14 mouse cellular contexts compared by ENCODE assay signal in the genomic region with DNA sequence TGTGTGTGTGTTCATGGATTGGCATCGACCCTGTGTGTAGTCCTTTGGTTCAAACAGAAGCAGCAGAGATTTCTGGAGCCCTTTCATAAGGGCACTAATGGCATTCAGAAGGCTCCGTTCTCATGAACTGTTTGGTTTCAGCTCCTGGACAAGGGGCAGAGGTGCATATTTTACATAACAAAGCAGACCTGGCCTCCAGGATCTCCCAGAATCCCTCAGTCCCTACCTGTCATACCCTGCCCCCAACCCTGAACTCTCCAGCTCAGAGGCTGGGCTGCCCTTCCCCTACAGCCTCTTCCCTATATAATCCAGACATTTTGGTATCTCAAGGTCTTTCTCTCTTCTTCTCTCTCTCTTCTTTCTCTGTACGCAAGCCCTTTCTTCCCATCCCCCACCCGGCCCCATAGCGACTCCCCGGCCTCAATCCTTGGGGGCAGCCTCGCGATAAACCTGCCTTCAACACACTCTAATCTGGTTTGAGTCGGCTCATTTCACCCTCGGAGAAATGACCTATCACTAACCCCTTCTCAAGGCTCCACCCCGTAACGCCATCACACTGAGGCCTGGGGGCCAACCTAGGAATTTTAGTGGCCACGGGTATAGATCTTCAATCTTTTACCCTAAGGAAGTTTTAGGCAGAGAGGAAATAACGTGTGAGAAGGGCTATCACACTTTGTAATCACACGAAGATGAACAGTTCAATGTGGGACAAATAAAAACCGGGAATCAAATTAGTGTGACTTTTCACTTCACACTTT. TPM values are rescaled to one million over a fixed set of nuclear protein-coding genes. Genes with fewer than 3 reads are reported as not detected.
A peak's percentile ranks its signal among the peaks of the same experiment; 100 is the strongest.
DNase-seq lines count a peak whose midpoint lies in the region; ATAC-seq and TF ChIP-seq lines count a peak whose summit lies in the region.
"Had no signal": no experiment of that assay in that cellular context is flagged by ENCODE, and none has a peak within 500 bp of the region (broad histone marks: within the 10 kb centered on the region; RNA-seq: fewer than 3 reads in every experiment).

No protein-coding gene starts in this region.

- ATAC-seq in intestine, postnatal 0 days: no peak
- no peak for ATAC-seq in intestine, embryonic 15.5 days
- ATAC-seq in liver, embryonic 13.5 days (ENCODE audit: low read depth): no peak
- no peak for ATAC-seq in inflammation-experienced regulatory T-cells, adult 6 months

- DNase-seq in embryo, embryonic 10 days (ENCODE audit: low spot score): peak; percentile 38
- no peak for DNase-seq in embryo, embryonic 9.5 days (ENCODE audit: extremely low spot score)
- DNase-seq in ES-E14 (ENCODE audit: low read depth, low spot score): peak; percentile 80
- no peak for DNase-seq in liver, embryonic 13.5 days
- no peak for DNase-seq in T-cell, adult 2 months (ENCODE audit: low spot score)
- DNase-seq: adrenal gland, postnatal 36 days; kidney, adult 18-20 months; lung, adult 18-20 months; thymus, adult 18-20 months had no signal

- TF ChIP-seq CTCF in intestine, postnatal 0 days (IDR thresholded peaks at IDR 0.05; ENCODE audit: low read depth): no peak

- H3K36me3 ChIP-seq in intestine, postnatal 0 days (ENCODE audit: control insufficient read depth, insufficient read depth): no peaks in the 10 kb centered on the region
- no peaks in the 10 kb centered on the region for H3K36me3 ChIP-seq in intestine, embryonic 15.5 days
- H3K36me3 ChIP-seq in ES-E14 (ENCODE audit: control insufficient read depth, insufficient read depth, low read length, poor library complexity, severe bottlenecking): no peaks in the 10 kb centered on the region
- H3K36me3 ChIP-seq in liver, embryonic 13.5 days: no peaks in the 10 kb centered on the region
- H3K36me3 ChIP-seq: hindbrain, embryonic 12.5 days had no signal

- in situ Hi-C loops in ES-E14 (cut with MboI; ENCODE audit: low sequenced_read_pairs in 2 of 2, unreplicated experiment in 2 of 2): no loop called here

- H3K4me2 ChIP-seq in intestine, postnatal 0 days (replicated peaks; ENCODE audit: low read depth): 0 out of 2 replicates have a peak overlapping the region, but pooled peaks have one; percentile 6
- H3K4me2 ChIP-seq in intestine, embryonic 15.5 days (replicated peaks): no peak overlapping the region
- peak overlapping the region; percentile 2; the same call in 1 of the 2 replicates for H3K4me2 ChIP-seq in liver, embryonic 13.5 days
- H3K4me2 ChIP-seq: hindbrain, embryonic 12.5 days had no signal

- H3K9me3 ChIP-seq in intestine, postnatal 0 days (ENCODE audit: control insufficient read depth): no peaks in the 10 kb centered on the region
- H3K9me3 ChIP-seq in intestine, embryonic 15.5 days: no peaks in the 10 kb centered on the region
- H3K9me3 ChIP-seq in ES-E14 (ENCODE audit: control insufficient read depth, insufficient read depth, low read depth, low read length): no peaks in the 10 kb centered on the region
- no peaks in the 10 kb centered on the region for H3K9me3 ChIP-seq in liver, embryonic 13.5 days (replicated peaks)
- H3K9me3 ChIP-seq: hindbrain, embryonic 12.5 days had no signal

- no peak overlapping the region for H3K27ac ChIP-seq in intestine, postnatal 0 days (ENCODE audit: low read depth, low read length)
- H3K27ac ChIP-seq in intestine, embryonic 15.5 days: no peak overlapping the region
- peak overlapping the region; percentile 99 for H3K27ac ChIP-seq in ES-E14 (ENCODE audit: insufficient read depth, low read depth, low read length, poor library complexity, severe bottlenecking)
- 0 out of 2 replicates have a peak overlapping the region, but pooled peaks have one; percentile 22 for H3K27ac ChIP-seq in liver, embryonic 13.5 days
- H3K27ac ChIP-seq: hindbrain, embryonic 12.5 days had no signal

- no peak overlapping the region for H3K4me3 ChIP-seq in intestine, postnatal 0 days (ENCODE audit: low read depth, low read length)
- no peak overlapping the region for H3K4me3 ChIP-seq in intestine, embryonic 15.5 days (replicated peaks)
- H3K4me3 ChIP-seq in ES-E14 (ENCODE audit: insufficient read depth in 1 of 2, low read depth in 1 of 2, low read length in 2 of 2, poor library complexity in 1 of 2, severe bottlenecking in 1 of 2): peak overlapping the region; percentile 41 to 49
- no peak overlapping the region for H3K4me3 ChIP-seq in liver, embryonic 13.5 days (replicated peaks)
- H3K4me3 ChIP-seq: hindbrain, embryonic 12.5 days; megakaryocyte, embryonic 14.5 days had no signal

- H3K9ac ChIP-seq in intestine, postnatal 0 days (ENCODE audit: low read depth, low read length): no peak overlapping the region
- H3K9ac ChIP-seq in intestine, embryonic 15.5 days: no peak overlapping the region
- H3K9ac ChIP-seq in ES-E14 (ENCODE audit: insufficient read depth, low read depth, low read length, poor library complexity, severe bottlenecking): peak overlapping the region; percentile 79
- H3K9ac ChIP-seq in liver, embryonic 13.5 days: no peak overlapping the region
- H3K9ac ChIP-seq: hindbrain, embryonic 12.5 days had no signal

- 39% methylated on average over 16 of the region's 16 CpGs for WGBS in intestine, postnatal 0 days
- WGBS in intestine, embryonic 15.5 days: 32% methylated on average over 16 of the region's 16 CpGs
- 24% methylated on average over 16 of the region's 16 CpGs for WGBS in liver, embryonic 13.5 days (ENCODE audit: insufficient replicate concordance)

- H3K27me3 ChIP-seq in intestine, postnatal 0 days (replicated peaks; ENCODE audit: control insufficient read depth, insufficient read depth, low read length): no peaks in the 10 kb centered on the region
- no peaks in the 10 kb centered on the region for H3K27me3 ChIP-seq in intestine, embryonic 15.5 days (replicated peaks)
- H3K27me3 ChIP-seq in liver, embryonic 13.5 days: no peaks in the 10 kb centered on the region
- H3K27me3 ChIP-seq: hindbrain, embryonic 12.5 days; megakaryocyte, embryonic 14.5 days had no signal

- H3K4me1 ChIP-seq in intestine, postnatal 0 days (replicated peaks; ENCODE audit: control insufficient read depth, insufficient read depth, low read length): no peaks in the 10 kb centered on the region
- no peaks in the 10 kb centered on the region for H3K4me1 ChIP-seq in intestine, embryonic 15.5 days (replicated peaks)
- peaks cover 2 to 15% of the 10 kb centered on the region in 2 experiments; a peak in 2 of 4 replicates for H3K4me1 ChIP-seq in ES-E14 (ENCODE audit: control insufficient read depth in 2 of 2, insufficient read depth in 2 of 2, low read length in 2 of 2, poor library complexity in 1 of 2)
- H3K4me1 ChIP-seq in liver, embryonic 13.5 days (replicated peaks): peaks cover 32% of the 10 kb centered on the region

TF ChIP-seq in ES-E14, 5 proteins besides CTCF, POLR2A, EP300 and RAD21:
- TF ChIP-seq ZNF384 (IDR thresholded peaks at IDR 0.05; ENCODE audit: low read depth, low read length) (no peak), CHD2 (IDR thresholded peaks at IDR 0.05; ENCODE audit: low read depth, low read length) (peak; percentile 94)
TF ChIP-seq in ES-E14: peak in this region for 1.

RNA-seq across cellular contexts. Expression of a gene that starts 32.1 kb away (rescaled TPM):
- 41.2 and 45.4 TPM in 2 replicates for polyA plus RNA-seq in intestine, postnatal 0 days (2015; fragmentation: Nextera tagmentation; extraction: Ambion mirVana)
- polyA plus RNA-seq in intestine, embryonic 15.5 days (2015; fragmentation: Nextera tagmentation; extraction: Ambion mirVana): 112 and 129 TPM in 2 replicates
- total RNA-seq in ES-E14 (2012; rRNA removed): 116 and 129 TPM in 2 replicates
- polyA plus RNA-seq in liver, embryonic 13.5 days (2015; fragmentation: Nextera tagmentation; extraction: Ambion mirVana): 69.2 and 87.2 TPM in 2 replicates
- polyA plus RNA-seq in inflammation-experienced regulatory T-cells, adult 6 months (2017; shearing (Covaris generic)): 100 to 1,000 TPM; 103 to 132 (median 120) TPM

Comparison
In these comparisons a context has a peak if more than half of its experiments do, and no peak if none do; other contexts are left out.
1. DNase-seq: peak in embryo, embryonic 10 days (single experiment) and ES-E14 (single experiment); none in embryo, embryonic 9.5 days (single experiment), liver, embryonic 13.5 days (single experiment) and T-cell, adult 2 months (single experiment).
2. H3K27ac ChIP-seq: peak in ES-E14 (single experiment) and liver, embryonic 13.5 days (single experiment); none in intestine, postnatal 0 days (single experiment) and intestine, embryonic 15.5 days (single experiment).
3. H3K4me3 ChIP-seq: peak in ES-E14 (2 of 2); none in intestine, postnatal 0 days (single experiment), intestine, embryonic 15.5 days (single experiment) and liver, embryonic 13.5 days (single experiment).